Mouse (Mus musculus) embryonic facial prominence, embryonic 15.5 days (tissue): Measurements from ENCODE around the gene Gm20388. TPM values are rescaled to one million over a fixed set of nuclear protein-coding genes. Genes with fewer than 3 reads are reported as not detected.

Source experiments
- ATAC-seq: fragments of 200-750 bp; cut with Nextera tagmentation; 2 replicates; pipeline ENCODE4 v1.8.0; 2017; ENCODE audit warnings: low read depth, moderate TSS enrichment; ENCODE audit not compliant: insufficient number of reproducible peaks, low FRiP score, low TSS enrichment
- H3K27ac ChIP-seq: fragments of 300-500 bp; sonication (generic); replicated peaks from 2 replicates; pipeline ENCODE4 v1.5.1; 2015; ENCODE audit warnings: mild to moderate bottlenecking, inconsistent platforms
- H3K27me3 ChIP-seq: fragments of 300-500 bp; sonication (generic); 2 replicates; pipeline ENCODE4 v1.6.1; 2015; ENCODE audit warnings: inconsistent platforms
- H3K36me3 ChIP-seq: fragments of 300-500 bp; sonication (generic); 2 replicates; pipeline ENCODE4 v1.6.1; 2015; ENCODE audit warnings: mild to moderate bottlenecking, inconsistent platforms
- H3K4me1 ChIP-seq: fragments of 300-500 bp; sonication (generic); 2 replicates; pipeline ENCODE4 v1.6.1; 2015; ENCODE audit warnings: inconsistent platforms
- H3K4me2 ChIP-seq: fragments of 300-500 bp; sonication (generic); replicated peaks from 2 replicates; pipeline ENCODE4 v1.6.1; 2015; ENCODE audit warnings: mild to moderate bottlenecking, inconsistent platforms
- H3K4me3 ChIP-seq: fragments of 300-500 bp; sonication (generic); replicated peaks from 2 replicates; pipeline ENCODE4 v1.5.1; 2015; ENCODE audit warnings: mild to moderate bottlenecking, inconsistent platforms
- H3K9ac ChIP-seq: fragments of 300-500 bp; sonication (generic); 2 replicates; pipeline ENCODE4 v1.6.1; 2015; ENCODE audit warnings: inconsistent platforms
- H3K9me3 ChIP-seq: fragments of 300-500 bp; sonication (generic); replicated peaks from 2 replicates; pipeline ENCODE4 v1.6.1; 2016; ENCODE audit warnings: inconsistent platforms
- WGBS: fragments of 180-500 bp; shearing (Covaris S2); methylation state at CpG from one replicate; pipeline ENCODE4 v1.1.7; 2015; 5-methylcytosine and 5-hydroxymethylcytosine counted together
- polyA plus RNA-seq: library from polyadenylated mRNA; unstranded; fragments of >200 nt; fragmentation: Nextera tagmentation; extraction: Ambion mirVana; gene quantifications from 2 replicates; pipeline ENCODE4 v1.2.1, GENCODE M21; 2015

Gene Gm20388
- polyA plus RNA-seq, 1 experiment from 2014 or later: 8.0 TPM

DNA sequence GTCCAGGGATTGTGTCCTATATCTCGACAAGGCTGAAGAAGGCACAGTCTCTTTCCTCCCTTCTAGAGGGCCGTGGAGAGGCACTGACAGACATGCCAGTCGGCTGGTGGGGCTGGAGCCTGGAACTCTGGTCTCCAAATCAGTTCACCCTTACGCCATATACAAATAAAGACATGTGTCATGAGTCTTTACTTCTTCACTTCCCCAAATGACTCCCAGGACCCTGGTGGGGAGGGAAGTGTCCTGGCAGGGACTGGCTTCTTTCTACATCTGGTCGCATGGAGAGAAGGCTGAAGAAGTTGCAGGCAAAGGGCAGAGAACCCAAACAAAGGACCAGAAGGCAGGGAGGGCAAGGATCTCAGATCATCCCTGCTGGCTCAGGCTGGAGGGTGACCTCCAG, 2249.5 kb downstream of the Gm20388 start:
- no peak overlapping the region for H3K9ac ChIP-seq
- H3K4me3 ChIP-seq: no peak overlapping the region
- H3K36me3 ChIP-seq: no peaks in the 10 kb centered on the region
- peaks cover 13% of the 10 kb centered on the region; the same call in 1 of the 2 replicates for H3K4me1 ChIP-seq
- WGBS: 73% methylated on average over 5 of the region's 5 CpGs
- H3K9me3 ChIP-seq: no peaks in the 10 kb centered on the region
- H3K27me3 ChIP-seq: no peaks in the 10 kb centered on the region
- no peak overlapping the region for H3K27ac ChIP-seq
- no peak overlapping the region for H3K4me2 ChIP-seq
- no peak for ATAC-seq

DNA sequence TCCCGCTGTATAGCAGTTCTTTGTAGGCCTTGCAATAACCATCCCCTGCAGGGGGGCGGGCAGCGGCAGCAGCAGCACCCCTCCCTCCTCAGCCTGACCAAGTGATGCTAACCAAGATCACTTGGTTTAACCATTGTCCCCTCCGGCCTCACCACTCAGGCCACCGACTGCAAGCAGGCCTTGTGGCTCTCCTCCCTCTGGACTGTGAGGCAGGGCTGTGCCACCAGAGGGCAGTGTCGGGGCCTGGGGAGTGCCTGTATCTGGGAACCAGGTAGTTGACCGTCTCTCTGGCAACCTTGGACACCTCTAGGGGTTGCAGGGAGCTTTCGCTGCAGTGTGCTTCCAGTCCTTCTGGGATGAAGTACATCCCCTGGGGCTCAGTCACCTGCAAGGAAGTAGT, 2252.4 kb downstream of the Gm20388 start:
- H3K4me1 ChIP-seq: peaks cover under 1% of the 10 kb centered on the region; the same call in 1 of the 2 replicates

DNA sequence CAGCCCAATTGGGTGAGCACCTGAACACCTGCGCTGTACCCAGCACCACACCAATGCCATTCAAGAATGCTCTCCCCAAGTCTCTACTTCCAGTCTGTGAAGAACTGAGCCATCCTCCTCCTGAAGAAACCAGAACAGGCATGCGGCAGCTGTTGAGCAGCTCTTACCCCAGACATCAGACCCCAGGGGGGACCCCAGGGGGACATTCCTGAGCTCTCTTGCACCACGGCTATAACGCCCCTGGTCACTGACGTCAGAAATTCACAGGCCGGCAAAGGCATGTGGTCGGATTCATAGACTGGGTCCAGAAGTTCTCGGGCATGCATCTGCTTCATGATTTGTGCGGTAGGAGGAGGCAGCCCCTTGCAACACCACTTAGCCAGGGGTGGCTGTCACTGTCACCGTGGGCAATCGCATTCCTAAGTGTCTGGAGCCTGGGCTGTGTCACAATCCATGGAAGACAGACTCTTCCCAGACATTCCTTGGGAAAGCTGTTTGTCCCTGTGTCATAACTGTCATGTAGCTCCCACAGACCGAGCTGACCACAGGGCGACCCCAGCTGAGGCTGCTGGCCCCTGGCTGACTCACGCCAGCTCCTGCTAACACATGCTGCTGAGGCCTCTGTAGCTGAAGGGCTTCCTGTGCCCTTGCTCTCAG, 2256.7 kb downstream of the Gm20388 start:
- no peaks in the 10 kb centered on the region for H3K9me3 ChIP-seq
- no peaks in the 10 kb centered on the region for H3K36me3 ChIP-seq
- no peak overlapping the region for H3K9ac ChIP-seq
- no peak overlapping the region for H3K4me3 ChIP-seq
- no peak overlapping the region for H3K27ac ChIP-seq
- no peak overlapping the region for H3K4me2 ChIP-seq
- no peaks in the 10 kb centered on the region; the same call in 1 of the 2 replicates for H3K4me1 ChIP-seq
- no peaks in the 10 kb centered on the region for H3K27me3 ChIP-seq
- no peak for ATAC-seq
- 56% methylated on average over 14 of the region's 14 CpGs for WGBS

More for the DNA sequence above, 2252.4 kb downstream of the Gm20388 start:
- Histone ChIP-seq H3K36me3 (no peaks in the 10 kb centered on the region), H3K27me3 (no peaks in the 10 kb centered on the region), H3K4me3 (no peak overlapping the region), H3K9ac (no peak overlapping the region), H3K27ac (no peak overlapping the region), H3K9me3 (no peaks in the 10 kb centered on the region), H3K4me2 (no peak overlapping the region)
- peak; percentile 30; the same call in 1 of the 2 replicates for ATAC-seq
- WGBS: 38% methylated on average over 8 of the region's 8 CpGs

DNA sequence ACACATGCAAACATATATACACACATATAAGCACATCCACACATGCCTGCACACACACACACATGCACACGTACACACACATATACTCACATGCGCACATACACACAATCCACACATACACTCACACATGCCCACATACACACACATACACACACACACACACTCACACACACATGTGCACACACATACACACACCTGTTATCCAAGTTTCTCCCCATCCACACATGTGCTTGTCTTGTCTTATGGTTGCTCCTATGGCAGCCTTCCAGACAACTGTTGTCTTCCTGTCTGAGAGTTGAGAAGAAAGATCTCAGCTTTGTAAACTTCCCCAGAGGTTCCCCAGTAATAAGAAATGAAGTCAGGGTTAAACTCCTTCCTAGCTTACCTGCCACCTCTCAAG, 2258.8 kb downstream of the Gm20388 start:
- Histone ChIP-seq H3K27ac (no peak overlapping the region), H3K4me2 (no peak overlapping the region), H3K9me3 (no peaks in the 10 kb centered on the region), H3K4me1 (no peaks in the 10 kb centered on the region; the same call in 1 of the 2 replicates), H3K36me3 (no peaks in the 10 kb centered on the region), H3K27me3 (no peaks in the 10 kb centered on the region), H3K9ac (no peak overlapping the region), H3K4me3 (no peak overlapping the region)
- 90% methylated on average over 2 of the region's 2 CpGs for WGBS
- ATAC-seq: no peak

DNA sequence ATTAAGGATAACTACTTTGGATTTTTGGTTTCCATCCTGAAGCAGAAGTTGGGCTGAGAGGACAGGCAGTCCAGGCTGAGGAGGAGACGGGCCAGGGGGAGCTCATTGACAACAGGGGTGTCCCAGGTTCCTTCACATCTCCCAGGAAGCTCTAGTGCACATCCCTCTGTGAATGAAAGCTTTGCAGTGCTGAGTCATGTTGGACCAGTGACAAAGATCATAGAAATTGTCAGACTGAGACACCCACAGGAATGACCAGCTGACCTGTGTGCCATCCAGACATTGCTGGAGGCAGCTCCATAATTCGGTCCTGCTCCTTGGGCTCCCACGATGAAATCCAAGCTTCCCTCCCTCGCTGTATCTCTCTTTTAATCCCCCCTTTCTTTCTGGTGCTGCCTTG, 2261.2 kb downstream of the Gm20388 start:
- no peak overlapping the region for H3K4me3 ChIP-seq
- H3K36me3 ChIP-seq: no peaks in the 10 kb centered on the region
- WGBS: 86% methylated on average over 4 of the region's 4 CpGs
- H3K27ac ChIP-seq: no peak overlapping the region
- H3K9me3 ChIP-seq: no peaks in the 10 kb centered on the region
- no peaks in the 10 kb centered on the region for H3K27me3 ChIP-seq
- H3K9ac ChIP-seq: no peak overlapping the region
- no peaks in the 10 kb centered on the region; the same call in 1 of the 2 replicates for H3K4me1 ChIP-seq
- H3K4me2 ChIP-seq: no peak overlapping the region
- no peak for ATAC-seq

DNA sequence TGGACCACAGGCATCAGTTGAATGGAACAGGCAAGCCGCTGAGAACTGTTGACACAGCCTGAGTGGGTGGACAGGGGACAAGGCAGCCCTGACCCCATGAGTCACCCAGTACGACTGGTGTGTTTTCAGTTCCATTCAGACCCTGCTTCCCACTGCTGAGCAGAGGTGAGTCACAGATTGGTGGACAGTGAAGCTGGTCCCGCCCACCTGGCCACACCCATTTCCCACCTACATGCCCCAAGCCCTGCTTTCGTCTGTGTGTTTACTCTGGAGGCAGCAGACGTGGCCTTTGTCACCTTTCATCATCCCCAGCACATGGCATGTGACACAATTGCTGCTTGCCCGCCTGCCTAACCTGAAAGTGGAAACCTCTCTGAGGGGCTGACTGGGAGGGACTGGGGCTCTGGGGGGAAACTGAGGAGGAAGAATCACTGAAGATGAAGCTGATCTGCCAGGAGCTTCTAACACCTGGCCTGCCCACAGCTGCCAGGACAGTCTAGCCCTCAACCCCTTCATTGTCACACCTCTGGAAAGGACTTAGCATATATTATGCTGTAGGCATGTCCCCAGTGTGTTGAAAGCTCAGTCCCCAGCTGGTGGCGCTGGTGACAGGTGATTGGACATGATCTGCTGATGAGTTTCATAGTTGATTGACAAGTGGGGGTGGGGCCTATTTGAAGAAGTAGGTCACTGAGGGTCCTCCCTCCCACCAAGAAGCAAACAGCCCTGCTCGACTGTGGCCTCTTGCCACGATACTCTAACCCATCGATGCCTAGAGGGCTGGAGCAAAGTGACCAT, 2263.7 kb downstream of the Gm20388 start:
- 47% methylated on average over 10 of the region's 10 CpGs for WGBS
- H3K27me3 ChIP-seq: no peaks in the 10 kb centered on the region
- no peaks in the 10 kb centered on the region for H3K9me3 ChIP-seq
- no peak overlapping the region for H3K4me3 ChIP-seq
- no peak for ATAC-seq
- no peak overlapping the region for H3K4me2 ChIP-seq
- H3K36me3 ChIP-seq: no peaks in the 10 kb centered on the region
- H3K4me1 ChIP-seq: no peaks in the 10 kb centered on the region; the same call in 1 of the 2 replicates
- H3K9ac ChIP-seq: no peak overlapping the region
- H3K27ac ChIP-seq: no peak overlapping the region

DNA sequence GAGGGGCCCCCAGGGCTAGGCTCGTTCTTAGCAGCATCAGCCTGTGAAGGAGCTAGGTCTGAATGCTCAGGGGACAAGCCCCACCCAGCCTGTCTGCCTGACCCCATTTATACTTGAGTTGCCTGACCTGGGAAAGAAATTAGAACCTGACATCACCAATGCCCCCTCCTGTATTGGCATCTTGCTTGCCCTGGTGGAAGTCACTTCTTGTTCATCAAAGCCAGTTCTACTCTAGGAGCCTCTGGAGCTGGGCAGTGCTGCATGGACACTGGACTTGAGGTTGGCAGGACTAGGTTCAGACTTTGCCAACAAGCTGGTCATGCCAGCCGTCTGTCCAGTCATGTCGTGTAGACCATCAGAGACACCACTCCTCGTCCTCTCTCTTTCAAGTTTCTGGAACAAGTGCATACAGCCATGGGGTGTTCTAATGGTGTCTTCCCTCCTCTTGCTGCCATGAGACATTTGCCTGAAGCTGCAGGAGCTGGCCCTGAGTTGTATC, 2267.8 kb downstream of the Gm20388 start:
- H3K9ac ChIP-seq: no peak overlapping the region
- 70% methylated on average over 4 of the region's 4 CpGs for WGBS
- no peak for ATAC-seq

DNA sequence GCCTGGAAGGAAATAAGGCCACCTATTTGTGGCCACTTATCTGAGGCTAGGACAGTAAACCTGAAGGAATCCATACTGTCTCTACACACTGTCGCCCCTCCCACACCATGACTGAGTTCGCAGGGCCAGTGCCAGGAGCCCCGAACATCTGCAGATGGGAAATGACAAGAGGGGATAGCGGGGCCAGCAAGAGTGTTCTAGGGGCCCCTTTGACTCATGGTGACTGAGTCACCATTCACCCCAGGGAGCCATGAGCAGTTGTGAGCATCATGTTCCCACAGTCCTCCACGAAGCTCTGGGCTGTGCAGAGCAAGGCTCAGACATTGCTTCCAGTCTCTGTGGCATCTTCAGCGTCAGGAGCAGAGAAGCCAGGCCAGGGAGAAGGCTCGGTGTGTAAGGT, 2268.7 kb downstream of the Gm20388 start:
- H3K9ac ChIP-seq: no peak overlapping the region
- 70% methylated on average over 7 of the region's 7 CpGs for WGBS

More for the DNA sequence above, 2267.8 kb downstream of the Gm20388 start:
- Histone ChIP-seq H3K36me3 (no peaks in the 10 kb centered on the region), H3K4me3 (no peak overlapping the region), H3K4me1 (peaks cover 19% of the 10 kb centered on the region), H3K9me3 (no peaks in the 10 kb centered on the region), H3K27me3 (peaks cover 3% of the 10 kb centered on the region; the same call in 1 of the 2 replicates), H3K4me2 (no peak overlapping the region), H3K27ac (no peak overlapping the region)

DNA sequence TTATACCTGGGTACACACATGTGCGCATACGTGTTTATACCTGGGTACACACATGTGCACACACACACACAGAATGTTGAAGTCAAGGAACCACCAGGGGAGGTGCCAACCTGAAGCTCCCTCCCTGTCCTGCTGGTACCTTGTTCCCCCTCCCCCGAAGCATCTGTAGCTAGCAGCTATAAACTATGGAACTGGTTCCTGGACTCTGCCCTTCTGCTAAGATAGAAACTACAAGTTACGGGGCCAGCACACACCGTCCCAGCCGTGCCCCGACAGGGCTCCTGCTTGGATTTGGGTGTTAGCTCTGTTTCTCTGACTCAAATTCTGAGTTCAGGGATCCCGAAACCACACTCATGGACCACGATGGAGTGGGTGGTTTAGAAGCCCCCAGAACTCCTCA, 2269.5 kb downstream of the Gm20388 start:
- no peak overlapping the region for H3K9ac ChIP-seq
- peaks cover 3% of the 10 kb centered on the region; the same call in 1 of the 2 replicates for H3K27me3 ChIP-seq
- H3K4me2 ChIP-seq: no peak overlapping the region
- H3K4me3 ChIP-seq: no peak overlapping the region
- 87% methylated on average over 9 of the region's 9 CpGs for WGBS
- no peak for ATAC-seq
- H3K36me3 ChIP-seq: no peaks in the 10 kb centered on the region
- peaks cover 19% of the 10 kb centered on the region for H3K4me1 ChIP-seq
- no peaks in the 10 kb centered on the region for H3K9me3 ChIP-seq
- H3K27ac ChIP-seq: no peak overlapping the region

More for the DNA sequence above, 2268.7 kb downstream of the Gm20388 start:
- Histone ChIP-seq H3K36me3 (no peaks in the 10 kb centered on the region), H3K4me2 (no peak overlapping the region), H3K4me3 (no peak overlapping the region), H3K9me3 (no peaks in the 10 kb centered on the region), H3K27ac (no peak overlapping the region), H3K4me1 (peaks cover 19% of the 10 kb centered on the region), H3K27me3 (peaks cover 3% of the 10 kb centered on the region; the same call in 1 of the 2 replicates)
- no peak for ATAC-seq

DNA sequence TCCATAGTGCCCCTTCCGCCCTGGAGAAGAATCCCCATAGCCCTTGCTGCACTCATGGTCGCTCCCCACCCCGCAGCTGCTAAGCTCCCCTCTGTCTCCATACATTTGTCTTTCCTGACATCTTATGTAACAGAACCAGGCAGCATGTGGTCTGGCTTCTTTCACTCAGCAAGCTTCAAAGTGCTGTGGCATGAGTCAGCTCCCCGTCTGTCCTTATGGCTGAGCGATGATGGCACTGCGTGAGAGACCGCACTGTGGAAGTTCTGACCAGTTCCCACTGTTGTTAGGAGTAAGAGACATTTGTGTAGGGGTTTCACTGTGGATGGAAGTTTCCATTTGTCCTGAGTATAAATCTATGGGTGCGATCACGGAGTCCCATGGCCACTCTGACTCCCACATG, 2270.8 kb downstream of the Gm20388 start:
- 0 out of 2 replicates have a peak, but pooled peaks have one; percentile 53 for ATAC-seq
- H3K9ac ChIP-seq: no peak overlapping the region
- 52% methylated on average over 9 of the region's 9 CpGs for WGBS

DNA sequence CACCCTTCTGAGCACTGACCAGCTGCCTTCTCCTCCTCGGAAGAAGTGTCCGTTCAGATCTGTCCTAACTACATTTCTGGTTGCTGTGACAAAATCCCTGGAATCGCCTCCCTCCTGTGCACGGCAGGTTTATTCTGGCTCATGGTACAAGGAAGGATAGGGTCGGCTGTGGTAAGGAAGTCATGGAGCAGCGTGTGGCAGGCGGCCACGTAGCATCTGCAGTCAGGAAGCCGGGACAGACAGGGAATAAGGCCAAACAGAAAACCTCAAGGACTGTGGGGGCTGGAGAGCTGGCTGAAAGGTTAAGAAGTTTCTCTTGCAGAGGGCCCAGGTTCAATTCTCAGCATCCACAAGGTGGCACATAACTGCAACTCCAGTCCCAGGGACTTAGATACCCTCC, 2271.3 kb downstream of the Gm20388 start:
- Histone ChIP-seq H3K27me3 (peaks cover 3% of the 10 kb centered on the region; the same call in 1 of the 2 replicates), H3K9ac (no peak overlapping the region), H3K27ac (0 out of 2 replicates have a peak overlapping the region, but pooled peaks have one; percentile 18), H3K9me3 (no peaks in the 10 kb centered on the region), H3K4me2 (no peak overlapping the region), H3K4me1 (peaks cover 19% of the 10 kb centered on the region), H3K4me3 (no peak overlapping the region), H3K36me3 (no peaks in the 10 kb centered on the region)
- ATAC-seq: no peak
- WGBS: 51% methylated on average over 9 of the region's 9 CpGs

More for the DNA sequence above, 2270.8 kb downstream of the Gm20388 start:
- peaks cover 3% of the 10 kb centered on the region; the same call in 1 of the 2 replicates for H3K27me3 ChIP-seq
- H3K4me3 ChIP-seq: no peak overlapping the region
- H3K4me2 ChIP-seq: no peak overlapping the region
- 0 out of 2 replicates have a peak overlapping the region, but pooled peaks have one; percentile 39 for H3K27ac ChIP-seq
- H3K4me1 ChIP-seq: peaks cover 19% of the 10 kb centered on the region
- no peaks in the 10 kb centered on the region for H3K36me3 ChIP-seq
- no peaks in the 10 kb centered on the region for H3K9me3 ChIP-seq
